Mouse (Mus musculus) forebrain, embryonic 13.5 days (tissue): Measurements from ENCODE around the gene Ptprc. TPM values are rescaled to one million over a fixed set of nuclear protein-coding genes. Genes with fewer than 3 reads are reported as not detected.

Experiments
- ATAC-seq: fragments of 200-750 bp; cut with Nextera tagmentation; 2 replicates; pipeline ENCODE4 v1.8.0; 2017
- H3K27ac ChIP-seq: fragments of 300-500 bp; sonication (generic); 2 replicates; pipeline ENCODE4 v1.5.1; 2015; ENCODE audit warnings: inconsistent platforms, mild to moderate bottlenecking, moderate library complexity
- H3K27me3 ChIP-seq: fragments of 300-500 bp; sonication (generic); 2 replicates; pipeline ENCODE4 v1.6.1; 2015; ENCODE audit warnings: mild to moderate bottlenecking, inconsistent platforms
- H3K36me3 ChIP-seq: fragments of 300-500 bp; sonication (generic); 2 replicates; pipeline ENCODE4 v1.6.1; 2015; ENCODE audit warnings: mild to moderate bottlenecking, inconsistent platforms; ENCODE audit not compliant: poor library complexity, severe bottlenecking
- H3K4me1 ChIP-seq: fragments of 300-500 bp; sonication (generic); 2 replicates; pipeline ENCODE4 v1.6.1; 2015; ENCODE audit warnings: inconsistent platforms
- H3K4me2 ChIP-seq: fragments of 300-500 bp; sonication (generic); 2 replicates; pipeline ENCODE4 v1.6.1; 2015; ENCODE audit warnings: inconsistent platforms, mild to moderate bottlenecking, moderate library complexity
- H3K4me3 ChIP-seq: fragments of 300-500 bp; sonication (generic); 2 replicates; pipeline ENCODE4 v1.5.1; 2015; ENCODE audit warnings: mild to moderate bottlenecking, inconsistent platforms
- H3K9ac ChIP-seq: fragments of 300-500 bp; sonication (generic); 2 replicates; pipeline ENCODE4 v1.6.1; 2015; ENCODE audit warnings: mild to moderate bottlenecking, inconsistent platforms
- H3K9me3 ChIP-seq: fragments of 300-500 bp; sonication (generic); replicated peaks from 2 replicates; pipeline ENCODE4 v1.6.1; 2016; ENCODE audit warnings: inconsistent platforms
- WGBS: fragments of 180-500 bp; shearing (Covaris S2); methylation state at CpG from one replicate; pipeline ENCODE4 v1.1.7; 2015; 5-methylcytosine and 5-hydroxymethylcytosine counted together
- polyA plus RNA-seq: library from polyadenylated mRNA; unstranded; fragments of >200 nt; fragmentation: Nextera tagmentation; extraction: Ambion mirVana; gene quantifications from 2 replicates; pipeline ENCODE4 v1.2.1, GENCODE M21; 2015

Ptprc gene
- 0.43 and 0.98 TPM in 2 replicates for polyA plus RNA-seq

GRCm38 (mm10) chr1:138175494-138175893, at the start of gene Ptprc:
Gene Ptprc, minus strand, starts transcription at chr1:138175708.
- no peaks in the 10 kb centered on the region for H3K27me3 ChIP-seq
- no peaks in the 10 kb centered on the region for H3K36me3 ChIP-seq
- ATAC-seq, result no peak
- no peak within 1 kb of the TSS for H3K4me2 ChIP-seq
- H3K9me3 ChIP-seq, result no peaks in the 10 kb centered on the region
- H3K9ac ChIP-seq, result no peak within 1 kb of the TSS
- no peak within 1 kb of the TSS for H3K4me3 ChIP-seq
- H3K27ac ChIP-seq, result no peak within 1 kb of the TSS
- 84% methylated on average over 4 of the region's 4 CpGs for WGBS
- no peaks in the 10 kb centered on the region for H3K4me1 ChIP-seq

- no peak overlapping the region for H3K4me3 ChIP-seq
- no peaks in the 10 kb centered on the region for H3K36me3 ChIP-seq
- H3K4me2 ChIP-seq, result no peak overlapping the region
- H3K4me1 ChIP-seq, result no peaks in the 10 kb centered on the region
- no peaks in the 10 kb centered on the region for H3K9me3 ChIP-seq
- no peak overlapping the region for H3K27ac ChIP-seq
- H3K27me3 ChIP-seq, result no peaks in the 10 kb centered on the region
- 31% methylated on average over 3 of the region's 3 CpGs for WGBS
- no peak overlapping the region for H3K9ac ChIP-seq
- no peak for ATAC-seq
Observed at GRCm38 (mm10) chr1:138214736-138215458, 39.4 kb upstream of the Ptprc start.

GRCm38 (mm10) chr1:138210387-138211024, 35.0 kb upstream of the Ptprc start:
- Histone ChIP-seq H3K4me3 (no peak overlapping the region), H3K36me3 (no peaks in the 10 kb centered on the region), H3K27ac (no peak overlapping the region), H3K27me3 (no peaks in the 10 kb centered on the region), H3K9me3 (no peaks in the 10 kb centered on the region), H3K9ac (no peak overlapping the region), H3K4me1 (peaks cover 6% of the 10 kb centered on the region; the same call in 1 of the 2 replicates), H3K4me2 (no peak overlapping the region)
- ATAC-seq, result no peak
- 91% methylated on average over 3 of the region's 3 CpGs for WGBS

- ATAC-seq, result no peak
- Histone ChIP-seq H3K27me3 (no peaks in the 10 kb centered on the region), H3K27ac (no peak overlapping the region), H3K4me1 (peaks cover 6% of the 10 kb centered on the region; the same call in 1 of the 2 replicates), H3K4me3 (no peak overlapping the region), H3K4me2 (no peak overlapping the region), H3K36me3 (no peaks in the 10 kb centered on the region), H3K9ac (no peak overlapping the region), H3K9me3 (no peaks in the 10 kb centered on the region)
- WGBS, result 91% methylated on average over 3 of the region's 3 CpGs
Observed at GRCm38 (mm10) chr1:138209751-138210150, 34.2 kb upstream of the Ptprc start.

DNA sequence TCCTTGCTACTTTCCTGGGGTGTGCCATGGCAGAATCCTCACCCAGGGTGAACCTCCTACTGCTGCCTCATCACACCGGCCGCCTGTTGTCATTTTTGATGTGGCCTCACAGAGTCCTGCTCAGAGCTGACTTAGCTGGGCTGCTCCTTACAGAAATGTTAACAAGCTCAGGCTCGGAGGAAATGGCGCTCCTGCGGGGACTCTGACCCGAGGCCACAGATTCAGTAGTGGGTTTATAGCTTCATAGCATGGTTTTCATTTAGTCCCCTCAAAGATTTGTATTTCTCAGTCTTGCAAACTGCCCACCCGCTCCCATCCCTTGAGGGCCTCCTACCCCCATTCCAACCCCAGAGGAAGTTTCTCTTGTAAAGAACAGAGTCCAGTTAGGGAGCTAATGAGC, 30.5 kb upstream of the Ptprc start:
- H3K36me3 ChIP-seq, result no peaks in the 10 kb centered on the region
- H3K4me2 ChIP-seq, result no peak overlapping the region
- H3K9me3 ChIP-seq, result no peaks in the 10 kb centered on the region
- peaks cover 6% of the 10 kb centered on the region; the same call in 1 of the 2 replicates for H3K4me1 ChIP-seq
- WGBS, result 26% methylated on average over 7 of the region's 7 CpGs
- no peak overlapping the region for H3K4me3 ChIP-seq
- no peak for ATAC-seq
- H3K9ac ChIP-seq, result no peak overlapping the region
- no peak overlapping the region for H3K27ac ChIP-seq
- H3K27me3 ChIP-seq, result no peaks in the 10 kb centered on the region

- Histone ChIP-seq H3K4me1 (no peaks in the 10 kb centered on the region), H3K9me3 (no peaks in the 10 kb centered on the region), H3K9ac (no peak overlapping the region), H3K4me2 (no peak overlapping the region), H3K4me3 (no peak overlapping the region), H3K27me3 (no peaks in the 10 kb centered on the region), H3K36me3 (no peaks in the 10 kb centered on the region), H3K27ac (no peak overlapping the region)
- ATAC-seq, result no peak
- 82% methylated on average over 8 of the region's 8 CpGs for WGBS
Observed at GRCm38 (mm10) chr1:138191689-138192508, 16.4 kb upstream of the Ptprc start.

- 83% methylated on average over 4 of the region's 4 CpGs for WGBS
- Histone ChIP-seq H3K4me3 (no peak overlapping the region), H3K4me2 (no peak overlapping the region), H3K9me3 (no peaks in the 10 kb centered on the region), H3K9ac (no peak overlapping the region), H3K4me1 (no peaks in the 10 kb centered on the region), H3K27ac (no peak overlapping the region), H3K36me3 (no peaks in the 10 kb centered on the region), H3K27me3 (no peaks in the 10 kb centered on the region)
- ATAC-seq, result no peak
Observed at GRCm38 (mm10) chr1:138188131-138188530, 12.6 kb upstream of the Ptprc start.

DNA sequence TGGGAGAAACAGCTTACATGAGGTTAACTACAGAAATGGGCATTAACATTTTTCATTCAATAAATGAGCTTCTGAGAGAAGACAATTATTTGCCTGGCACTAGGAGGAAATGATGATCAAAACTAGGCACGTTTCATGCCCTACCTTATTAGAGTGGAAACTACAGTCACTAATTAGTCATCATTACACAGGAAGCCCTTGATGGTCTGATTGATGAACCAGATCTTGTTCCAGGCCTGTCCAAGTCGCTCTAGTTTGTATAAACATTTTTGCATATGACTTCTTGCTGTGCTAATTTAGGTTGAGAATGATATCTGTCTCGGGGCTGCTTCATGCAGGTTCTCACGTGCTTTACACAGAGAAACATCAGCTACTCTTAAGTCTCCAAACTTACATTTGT, 10.4 kb upstream of the Ptprc start:
- H3K9ac ChIP-seq, result no peak overlapping the region
- no peaks in the 10 kb centered on the region for H3K9me3 ChIP-seq
- no peaks in the 10 kb centered on the region for H3K4me1 ChIP-seq
- no peak for ATAC-seq
- no peaks in the 10 kb centered on the region for H3K36me3 ChIP-seq
- no peaks in the 10 kb centered on the region for H3K27me3 ChIP-seq
- H3K4me2 ChIP-seq, result no peak overlapping the region
- H3K4me3 ChIP-seq, result no peak overlapping the region
- H3K27ac ChIP-seq, result no peak overlapping the region
- 57% methylated on average over 4 of the region's 4 CpGs for WGBS

- H3K4me2 ChIP-seq, result no peak overlapping the region
- no peak for ATAC-seq
- H3K9me3 ChIP-seq, result no peaks in the 10 kb centered on the region
- H3K27ac ChIP-seq, result no peak overlapping the region
- H3K36me3 ChIP-seq, result no peaks in the 10 kb centered on the region
- no peaks in the 10 kb centered on the region for H3K4me1 ChIP-seq
- no peak overlapping the region for H3K4me3 ChIP-seq
- no peaks in the 10 kb centered on the region for H3K27me3 ChIP-seq
- no peak overlapping the region for H3K9ac ChIP-seq
Observed at GRCm38 (mm10) chr1:138180081-138180480, 4.6 kb upstream of the Ptprc start.

DNA sequence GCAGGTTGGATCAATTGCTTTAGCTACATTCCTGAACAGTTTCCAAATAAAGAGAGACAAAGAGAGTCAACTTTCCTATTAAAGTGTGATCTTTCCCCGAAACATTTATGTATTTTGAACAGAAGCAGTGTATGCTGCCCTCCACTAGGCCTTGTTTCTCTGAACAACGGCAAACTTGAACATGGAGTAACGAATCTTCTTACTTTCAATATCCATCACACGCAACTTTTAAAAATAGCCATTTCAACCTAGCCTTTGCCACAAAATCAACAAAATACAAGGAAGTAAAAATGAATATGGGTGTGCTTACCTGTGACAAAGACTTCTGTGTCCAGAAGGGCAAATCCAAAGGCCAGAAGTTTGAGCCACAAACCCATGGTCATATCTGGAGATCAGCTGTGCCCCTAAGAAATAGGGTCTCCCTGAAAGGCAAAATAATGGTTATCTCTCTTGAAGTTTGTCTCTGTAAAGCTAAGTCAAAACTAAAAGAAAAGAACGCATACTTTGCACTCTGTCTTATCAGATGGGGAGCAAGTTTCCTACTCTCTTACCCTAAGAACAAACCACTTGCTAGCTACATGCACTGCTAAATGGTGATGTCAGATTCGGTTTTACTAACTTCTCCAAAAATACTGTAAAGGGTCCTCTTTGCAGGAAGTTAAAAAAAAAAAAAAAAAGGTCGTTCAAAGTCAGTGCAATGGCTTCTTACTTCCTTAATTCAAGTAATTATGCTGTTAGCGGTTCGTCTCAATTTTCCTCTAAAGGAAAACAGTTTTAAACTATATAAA, 609 bp downstream of the Ptprc start:
- Histone ChIP-seq H3K36me3 (no peaks in the 10 kb centered on the region), H3K4me2 (no peak overlapping the region), H3K27me3 (no peaks in the 10 kb centered on the region), H3K4me3 (no peak overlapping the region), H3K9ac (no peak overlapping the region), H3K27ac (no peak overlapping the region), H3K4me1 (no peaks in the 10 kb centered on the region), H3K9me3 (no peaks in the 10 kb centered on the region)
- ATAC-seq, result no peak
- 92% methylated on average over 9 of the region's 9 CpGs for WGBS

GRCm38 (mm10) chr1:138174143-138174542, 1.4 kb downstream of the Ptprc start:
- H3K27ac ChIP-seq, result no peak overlapping the region
- H3K4me3 ChIP-seq, result no peak overlapping the region
- ATAC-seq, result no peak
- no peaks in the 10 kb centered on the region for H3K9me3 ChIP-seq
- no peak overlapping the region for H3K9ac ChIP-seq
- H3K4me2 ChIP-seq, result no peak overlapping the region
- no peaks in the 10 kb centered on the region for H3K36me3 ChIP-seq
- WGBS, result 88% methylated on average over 4 of the region's 4 CpGs
- H3K27me3 ChIP-seq, result no peaks in the 10 kb centered on the region
- no peaks in the 10 kb centered on the region for H3K4me1 ChIP-seq
